Mouse (Mus musculus) liver, embryonic 18 days (tissue): ENCODE measurements around the gene Cast. TPM values are rescaled to one million over a fixed set of nuclear protein-coding genes. Genes with fewer than 3 reads are reported as not detected.

Source experiments
- polyA plus RNA-seq: library from polyadenylated mRNA; depleted of rRNA; stranded (reverse); fragments of >200 nt; gene quantifications from 2 replicates; pipeline ENCODE4 v1.2.3, GENCODE M21; 2012; rRNA removed

Gene Cast
- polyA plus RNA-seq, result 14.5 and 16.1 TPM in 2 replicates

DNA sequence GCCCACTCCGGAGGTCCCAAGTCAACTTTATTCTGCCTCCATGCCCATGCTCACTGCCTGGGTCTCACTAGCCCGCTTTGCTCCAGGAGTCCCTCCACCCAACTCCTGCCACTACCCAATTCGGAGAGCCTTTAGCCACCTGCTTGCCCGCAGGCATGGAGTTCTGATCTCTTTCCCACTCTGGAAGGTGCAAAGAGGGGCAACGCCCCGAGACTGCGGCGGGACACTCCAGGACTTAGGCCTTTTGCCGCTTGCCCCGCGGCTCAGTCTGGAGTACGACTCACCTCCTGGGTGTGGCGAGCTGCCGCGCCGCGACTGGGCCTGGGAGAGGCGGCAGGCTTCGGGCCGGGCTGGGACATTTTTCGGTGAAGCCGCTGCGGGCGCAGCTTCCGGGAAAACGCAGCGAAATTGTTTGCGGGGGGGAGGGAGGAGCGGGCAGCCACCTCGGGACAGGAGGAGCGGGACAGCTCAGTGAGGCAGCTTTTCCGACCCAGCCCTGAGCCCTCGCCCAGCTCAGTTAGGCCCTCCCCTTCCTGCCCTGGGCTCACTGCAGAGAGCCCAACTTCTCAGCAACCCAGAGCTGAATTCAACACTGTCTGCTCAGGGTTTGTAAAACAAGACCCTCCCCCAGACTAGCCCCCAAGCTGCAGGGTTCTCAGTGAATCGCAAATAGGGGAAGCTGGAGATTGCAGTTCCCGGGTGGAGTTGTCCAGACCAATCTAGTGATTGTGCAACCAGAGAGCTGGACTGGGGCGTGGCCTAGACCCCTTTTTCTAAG lies at the start of gene Cast:
TSS of gene Cast (minus strand) at position 659 of the 778 bp plus-strand sequence.

Other genes with a start within 250 kb of the Cast start
- gene Erap1, start 169.2 kb downstream of the Cast start, polyA plus RNA-seq, result 12.3 and 13.8 TPM in 2 replicates